ENCODE assay signal across 8 mouse cellular contexts in genomic region chr14:120831847-120832613, GRCm38 (mm10).
DNase-seq lines count a peak whose midpoint lies in the region; ATAC-seq lines count a peak whose summit lies in the region.

No protein-coding gene starts in this region.

- DNase-seq in ZHBTc4 (ENCODE audit: low read depth, low spot score): peak; percentile 98
- DNase-seq in gastrocnemius, postnatal 10 days: peak; percentile 91
- peak; percentile 94 for DNase-seq in induced T-regulatory cell, adult 2 months (ENCODE audit: low read depth)
- peak; percentile 66 to 94 for DNase-seq in left cerebral cortex, adult 9 months (ENCODE audit: low spot score in 2 of 2)
- peak; percentile 94 for DNase-seq in right cerebral cortex, postnatal 14 days
- peak; percentile 87 to 91 for DNase-seq in urinary bladder, postnatal 36 days (ENCODE audit: low spot score in 2 of 2)

- ATAC-seq in common myeloid progenitor, adult 5-6 weeks (replicated peaks; ENCODE audit: low read depth, poor library complexity, severe bottlenecking): peak; percentile 76
- ATAC-seq in megakaryocyte progenitor cell, adult 5-6 weeks (replicated peaks; ENCODE audit: poor library complexity): peak; percentile 82

Comparison
In these comparisons a context has a peak if more than half of its experiments do, and no peak if none do; other contexts are left out.
1. Peak in every context shown above with its lines: DNase-seq and ATAC-seq.